Mouse (Mus musculus): ENCODE data around the gene Rnf150. TPM values are rescaled to one million over a fixed set of nuclear protein-coding genes. Genes with fewer than 3 reads are reported as not detected.

Rnf150 gene
- total and polyA plus RNA-seq, 3 experiments, result not detected

- Histone ChIP-seq H3K4me3 (ENCODE audit: control insufficient read depth in 1 of 2, insufficient read depth in 1 of 2, low read depth in 2 of 2, low read length in 2 of 2) (no peak overlapping the region), H3K27ac (ENCODE audit: control insufficient read depth, low read depth, low read length) (no peak overlapping the region), H3K27me3 (ENCODE audit: control insufficient read depth in 1 of 2, insufficient read depth in 2 of 2, low read length in 2 of 2) (no peaks in the 10 kb centered on the region), H3K9me3 (replicated peaks; ENCODE audit: insufficient read depth, low read length) (no peaks in the 10 kb centered on the region), H3K4me1 (ENCODE audit: control insufficient read depth in 1 of 2, insufficient read depth in 2 of 2, low read length in 2 of 2) (no peaks in the 10 kb centered on the region), H3K36me3 (ENCODE audit: control insufficient read depth in 1 of 2, insufficient read depth in 2 of 2, low read length in 2 of 2) (no peaks in the 10 kb centered on the region), H3K79me2 (ENCODE audit: control insufficient read depth, insufficient read depth, low read length, poor library complexity) (no peaks in the 10 kb centered on the region), H3K9ac (ENCODE audit: control insufficient read depth, low read depth, low read length, poor library complexity, severe bottlenecking) (no peak overlapping the region)
- no peak for TF ChIP-seq TAL1 (IDR thresholded peaks at IDR 0.05; ENCODE audit: low read length)
- TF ChIP-seq MEF2A (IDR thresholded peaks at IDR 0.05; ENCODE audit: extremely low read depth, insufficient replicate concordance, low read depth, low read length, poor library complexity, severe bottlenecking), result no peak
- no peak for TF ChIP-seq ZKSCAN1 (IDR thresholded peaks at IDR 0.05; ENCODE audit: low read depth, low read length)
- TF ChIP-seq MXI1 (IDR thresholded peaks at IDR 0.05; ENCODE audit: low read depth, low read length), result no peak
- no peak for TF ChIP-seq CTCF (IDR thresholded peaks at IDR 0.05 in 2 of 3, conservative IDR thresholded peaks at IDR 0.05 in 1 of 3; ENCODE audit: control insufficient read depth in 1 of 3, insufficient read depth in 1 of 3, low read depth in 2 of 3, low read length in 3 of 3, poor library complexity in 1 of 3, severe bottlenecking in 1 of 3)
- no peak for TF ChIP-seq JUND (IDR thresholded peaks at IDR 0.05; ENCODE audit: low read depth, low read length)
- TF ChIP-seq UBTF (IDR thresholded peaks at IDR 0.05; ENCODE audit: borderline replicate concordance, insufficient read depth, low read depth, low read length), result no peak
- no peak for TF ChIP-seq NELFE (IDR thresholded peaks at IDR 0.05; ENCODE audit: low read depth, low read length)
- TF ChIP-seq POLR2AphosphoS2 (IDR thresholded peaks at IDR 0.05; ENCODE audit: low read length), result no peak
- no peak for TF ChIP-seq KAT2A (conservative IDR thresholded peaks at IDR 0.05; ENCODE audit: low read depth, low read length)
- no peak for TF ChIP-seq HCFC1 (IDR thresholded peaks at IDR 0.05; ENCODE audit: low read depth, low read length)
- no peak for TF ChIP-seq MAX (IDR thresholded peaks at IDR 0.05; ENCODE audit: low read length)
- no peak for TF ChIP-seq ETS1 (IDR thresholded peaks at IDR 0.05; ENCODE audit: low read depth, low read length)
- TF ChIP-seq ZNF384 (IDR thresholded peaks at IDR 0.05; ENCODE audit: low read depth, low read length), result no peak
- no peak for TF ChIP-seq GATA1 (IDR thresholded peaks at IDR 0.05; ENCODE audit: low read depth, low read length)
- no peak for DNase-seq (ENCODE audit: low read depth, low spot score)
These were observed 26.0 kb downstream of the Rnf150 start for GRCm38 (mm10) chr8:82889062-82889720.

- H3K27me3 ChIP-seq (ENCODE audit: control insufficient read depth in 1 of 2, insufficient read depth in 2 of 2, low read length in 2 of 2), result no peaks in the 10 kb centered on the region
These were observed 31.9 kb downstream of the Rnf150 start for GRCm38 (mm10) chr8:82895091-82895490.

More at GRCm38 (mm10) chr8:82895091-82895490, 31.9 kb downstream of the Rnf150 start:
- Histone ChIP-seq H3K9me3 (replicated peaks; ENCODE audit: insufficient read depth, low read length) (no peaks in the 10 kb centered on the region), H3K27ac (ENCODE audit: control insufficient read depth, low read depth, low read length) (no peak overlapping the region), H3K4me3 (ENCODE audit: control insufficient read depth in 1 of 2, insufficient read depth in 1 of 2, low read depth in 2 of 2, low read length in 2 of 2) (no peak overlapping the region), H3K9ac (ENCODE audit: control insufficient read depth, low read depth, low read length, poor library complexity, severe bottlenecking) (no peak overlapping the region), H3K79me2 (ENCODE audit: control insufficient read depth, insufficient read depth, low read length, poor library complexity) (no peaks in the 10 kb centered on the region), H3K4me1 (ENCODE audit: control insufficient read depth in 1 of 2, insufficient read depth in 2 of 2, low read length in 2 of 2) (no peaks in the 10 kb centered on the region), H3K36me3 (ENCODE audit: control insufficient read depth in 1 of 2, insufficient read depth in 2 of 2, low read length in 2 of 2) (no peaks in the 10 kb centered on the region)
- no peak for DNase-seq (ENCODE audit: low read depth, low spot score)
- TF ChIP-seq BHLHE40 (IDR thresholded peaks at IDR 0.05; ENCODE audit: borderline replicate concordance, low read depth, low read length) (no peak), MAX (IDR thresholded peaks at IDR 0.05; ENCODE audit: low read length) (no peak), GABPA (IDR thresholded peaks at IDR 0.05; ENCODE audit: low read depth, low read length) (no peak), MXI1 (IDR thresholded peaks at IDR 0.05; ENCODE audit: low read depth, low read length) (no peak), USF1 (IDR thresholded peaks at IDR 0.05; ENCODE audit: low read depth, low read length) (no peak), HCFC1 (IDR thresholded peaks at IDR 0.05; ENCODE audit: low read depth, low read length) (no peak)

Measured in MEL (cell line).